Mouse (Mus musculus) cerebral cortex, adult 2 months (tissue): ENCODE measurements around the gene Adh5.

ENCODE experiments used
- WGBS: fragments of 180-500 bp; shearing (Covaris S2); methylation state at CpG from one replicate; pipeline ENCODE4 v1.1.7; 2018; 5-methylcytosine and 5-hydroxymethylcytosine counted together

Adh5 gene

GRCm38 (mm10) chr3:138460260-138460659 is 17.4 kb downstream of the Adh5 start:
- 56% methylated on average over 13 of the region's 13 CpGs for WGBS

- WGBS, result 78% methylated on average over 3 of the region's 3 CpGs
Observed at GRCm38 (mm10) chr3:138461832-138462231, 18.9 kb downstream of the Adh5 start.

- WGBS, result 87% methylated on average over 2 of the region's 2 CpGs
Observed at GRCm38 (mm10) chr3:138463137-138463536, 20.2 kb downstream of the Adh5 start.

GRCm38 (mm10) chr3:138463807-138464206 is 20.9 kb downstream of the Adh5 start:
- 93% methylated on average over 6 of the region's 6 CpGs for WGBS

DNA sequence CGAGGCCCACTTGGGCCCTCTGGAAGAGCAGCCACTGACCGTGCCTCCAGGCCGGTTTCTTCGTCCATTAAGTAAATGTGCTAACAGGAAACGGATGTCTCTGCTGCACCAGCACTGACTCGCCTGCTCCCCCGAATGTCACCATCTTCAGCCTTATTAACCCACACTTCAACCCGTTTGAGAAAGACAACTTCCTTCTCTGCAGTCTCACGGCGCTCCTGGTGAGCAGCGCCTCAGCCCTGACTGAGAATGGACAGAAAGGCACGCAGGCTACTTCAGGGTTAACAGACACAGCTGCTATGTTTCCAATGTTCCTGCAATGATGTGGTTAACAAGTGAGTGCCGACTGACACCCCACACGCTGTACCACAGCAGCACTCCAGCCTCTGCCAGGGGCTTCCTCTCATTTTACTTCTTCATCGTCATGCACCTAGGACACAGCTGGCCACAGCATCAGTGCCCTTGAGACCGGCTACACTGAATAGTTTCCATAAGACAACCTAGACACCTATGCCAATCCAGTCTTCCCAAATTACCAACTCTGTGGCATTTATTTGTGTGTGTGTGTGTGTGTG is 21.8 kb downstream of the Adh5 start:
- WGBS, result 83% methylated on average over 16 of the region's 16 CpGs

- 89% methylated on average over 1 of the region's 1 CpGs for WGBS
Observed at GRCm38 (mm10) chr3:138466656-138467055, 23.8 kb downstream of the Adh5 start.

GRCm38 (mm10) chr3:138471066-138471465 is 28.2 kb downstream of the Adh5 start:
- 94% methylated on average over 3 of the region's 3 CpGs for WGBS

- WGBS, result 98% methylated on average over 8 of the region's 8 CpGs
Observed at GRCm38 (mm10) chr3:138479489-138479888, 36.6 kb downstream of the Adh5 start.

DNA sequence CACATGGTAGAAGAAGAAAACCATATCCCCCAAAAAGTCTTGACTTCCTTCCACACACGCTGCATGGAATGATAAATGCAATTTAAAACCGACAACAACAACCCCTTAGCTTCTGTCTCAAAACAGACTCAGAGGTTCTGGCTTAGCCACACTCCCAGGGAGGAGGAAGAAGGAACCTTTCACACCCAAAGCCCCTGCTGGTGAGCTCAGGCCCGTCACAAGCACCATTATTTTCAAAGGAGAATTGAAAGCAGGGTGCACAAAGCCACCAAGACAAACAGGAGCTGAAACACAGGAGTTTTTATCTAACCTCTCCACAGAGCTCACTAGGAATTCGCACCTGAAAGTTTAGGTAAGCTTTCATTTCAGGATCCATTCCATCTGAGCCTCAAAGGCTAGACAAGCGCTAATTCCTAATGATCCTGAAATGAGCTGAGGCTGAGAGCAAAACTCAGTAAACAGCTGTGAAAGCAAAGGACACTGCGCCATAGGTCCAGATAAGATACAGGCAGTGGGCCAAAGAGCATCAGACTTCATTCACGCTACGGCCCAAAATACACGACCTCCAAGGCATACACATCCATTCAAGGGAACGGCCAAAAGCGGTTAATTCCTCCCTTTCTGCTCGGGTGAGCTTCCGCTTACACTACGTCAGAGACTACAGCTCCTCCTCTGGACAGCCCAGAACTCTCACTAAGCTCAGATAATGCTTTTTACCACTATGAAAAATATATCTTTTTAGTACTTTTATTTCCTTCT is 38.8 kb downstream of the Adh5 start:
- 52% methylated on average over 14 of the region's 14 CpGs for WGBS

- WGBS, result 87% methylated on average over 2 of the region's 2 CpGs
Observed at GRCm38 (mm10) chr3:138483240-138483639, 40.3 kb downstream of the Adh5 start.

DNA sequence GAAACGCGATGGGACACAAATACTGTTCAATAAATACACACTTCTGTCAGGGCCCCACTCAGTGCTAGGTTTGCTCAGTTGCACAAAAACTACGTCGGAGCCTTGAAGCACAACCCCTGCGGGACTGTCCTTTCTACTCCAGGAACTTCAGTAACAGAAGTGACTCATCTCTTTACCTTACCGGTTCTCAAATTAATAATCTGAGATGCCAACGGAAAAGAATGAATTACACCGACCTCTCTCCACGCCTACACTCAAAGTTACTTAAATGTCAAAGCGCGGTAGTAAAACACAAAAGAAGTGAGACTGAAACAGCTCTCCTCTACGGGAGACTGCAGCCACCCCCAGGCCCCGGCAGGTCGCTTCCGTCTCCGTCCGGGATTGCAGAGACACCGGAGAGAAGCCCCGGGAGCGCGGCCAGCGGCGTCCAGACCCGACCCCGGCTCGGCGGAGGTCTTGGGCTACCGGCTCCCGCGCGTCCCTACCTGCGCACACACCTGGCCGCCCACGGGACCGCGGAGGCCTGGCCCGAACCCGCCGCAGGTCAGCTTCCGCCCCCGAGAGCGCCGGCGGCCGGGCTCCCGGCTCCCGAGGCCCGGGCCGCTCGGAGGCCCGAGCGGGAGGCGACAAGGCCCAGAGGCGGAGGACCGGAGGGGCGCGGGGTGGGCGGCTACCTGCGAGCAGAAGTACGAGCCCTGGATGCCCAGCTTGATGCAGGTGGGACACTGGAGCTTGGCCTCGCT is 45.9 kb downstream of the Adh5 start:
- under 1% methylated on average over 61 of the region's 61 CpGs for WGBS

DNA sequence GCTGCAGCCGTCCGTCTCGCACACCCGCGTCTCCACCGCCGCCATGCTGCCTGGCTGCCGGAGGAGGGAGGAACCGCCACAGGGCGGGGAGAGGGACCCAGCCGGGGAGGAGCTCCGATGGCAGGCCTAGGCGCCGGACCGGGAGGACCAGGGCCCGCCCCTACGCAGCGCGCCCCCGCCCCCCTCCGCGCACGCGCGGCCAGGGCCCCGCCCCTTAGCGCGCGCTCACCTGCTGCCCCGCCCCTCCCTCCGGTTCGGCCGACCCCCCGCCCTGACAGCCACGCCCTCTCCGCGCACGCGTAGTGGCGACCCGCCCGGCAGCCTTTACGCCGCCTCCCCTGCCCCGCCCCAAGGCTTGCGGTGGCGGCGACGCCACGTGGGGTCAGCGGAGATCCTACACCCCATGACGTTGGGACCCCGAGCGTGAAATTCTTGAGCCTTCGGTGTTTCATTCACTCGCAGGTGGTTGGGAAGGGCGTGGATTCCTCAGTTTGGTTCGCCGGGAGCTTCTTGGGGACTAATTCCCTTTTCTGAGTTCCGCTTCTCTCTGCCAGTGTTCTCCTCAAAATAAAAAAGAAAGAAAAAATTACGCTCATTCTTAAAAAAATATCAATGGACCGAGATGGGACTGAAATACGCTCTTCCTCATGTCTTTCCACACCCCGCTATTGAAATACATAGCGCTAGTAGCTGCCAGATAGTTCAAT is 46.6 kb downstream of the Adh5 start, which contains the start of gene Metap1:
TSS of gene Metap1 (minus strand) at position 189 of the 707 bp plus-strand sequence.
- WGBS, result under 1% methylated on average over 54 of the region's 65 CpGs

DNA sequence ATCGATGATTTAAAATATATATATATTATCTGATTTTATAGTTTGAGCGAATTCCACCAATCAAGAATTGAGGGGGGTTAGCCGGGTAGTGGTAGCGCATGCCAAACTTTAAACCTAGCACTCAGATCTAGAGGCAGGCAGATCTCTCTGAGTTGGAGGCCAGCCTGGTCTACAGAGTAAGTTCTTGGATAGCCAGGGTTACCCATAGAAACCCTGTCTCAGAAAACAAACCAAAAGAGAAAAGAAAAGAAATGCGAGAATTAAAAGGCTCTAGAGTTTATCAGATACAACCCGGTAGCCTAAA is 47.1 kb downstream of the Adh5 start:
- 15% methylated on average over 6 of the region's 6 CpGs for WGBS

GRCm38 (mm10) chr3:138493668-138494067 is 50.8 kb downstream of the Adh5 start:
- WGBS, result 51% methylated on average over 3 of the region's 3 CpGs

- 44% methylated on average over 1 of the region's 1 CpGs for WGBS
Observed at GRCm38 (mm10) chr3:138494565-138494964, 51.7 kb downstream of the Adh5 start.

DNA sequence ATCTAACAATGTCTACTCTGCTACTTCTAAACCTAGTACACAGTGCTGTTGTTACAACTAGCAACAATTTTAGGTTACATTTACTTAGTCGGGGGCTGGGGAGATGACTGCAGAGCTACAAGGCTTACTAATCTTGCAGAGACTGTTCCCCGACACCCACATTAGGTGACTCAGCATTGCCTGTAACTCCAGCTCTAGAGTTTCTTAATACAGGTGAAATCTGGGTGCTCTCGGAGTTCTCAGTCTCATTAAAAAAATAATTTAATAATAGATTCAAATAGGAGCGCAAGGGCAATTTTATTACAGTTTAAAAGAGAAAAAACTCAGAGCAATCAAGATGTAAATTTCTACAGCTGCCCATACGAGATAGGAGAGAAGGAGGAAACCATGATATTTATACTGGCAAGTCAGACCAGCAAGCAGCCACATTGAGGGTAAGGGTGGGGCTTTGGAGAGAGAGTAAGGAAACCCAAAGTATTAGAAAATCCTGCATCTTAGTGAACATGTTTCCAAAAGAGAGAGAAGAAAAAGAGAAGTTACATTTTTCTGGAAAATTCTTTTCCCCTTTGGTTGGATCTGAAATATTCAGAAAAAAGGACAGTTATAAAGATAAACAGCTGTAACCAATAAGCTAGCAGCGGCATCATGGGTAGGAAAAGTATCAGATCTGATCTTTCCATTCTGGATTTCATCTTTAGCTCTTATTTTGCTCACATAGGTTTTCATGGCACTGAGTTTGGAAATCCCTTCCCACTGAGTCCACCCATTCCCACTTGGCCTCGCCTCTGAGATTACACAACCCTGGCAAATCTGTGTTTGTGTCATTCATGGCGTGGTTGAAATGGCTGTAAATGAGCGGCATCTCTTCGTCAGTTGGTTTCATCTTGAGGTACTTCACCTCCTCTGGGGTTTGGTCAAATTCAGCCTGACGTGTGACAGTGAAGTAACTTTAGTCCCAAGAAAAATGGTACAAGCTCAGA is 52.6 kb downstream of the Adh5 start:
- 73% methylated on average over 11 of the region's 11 CpGs for WGBS

DNA sequence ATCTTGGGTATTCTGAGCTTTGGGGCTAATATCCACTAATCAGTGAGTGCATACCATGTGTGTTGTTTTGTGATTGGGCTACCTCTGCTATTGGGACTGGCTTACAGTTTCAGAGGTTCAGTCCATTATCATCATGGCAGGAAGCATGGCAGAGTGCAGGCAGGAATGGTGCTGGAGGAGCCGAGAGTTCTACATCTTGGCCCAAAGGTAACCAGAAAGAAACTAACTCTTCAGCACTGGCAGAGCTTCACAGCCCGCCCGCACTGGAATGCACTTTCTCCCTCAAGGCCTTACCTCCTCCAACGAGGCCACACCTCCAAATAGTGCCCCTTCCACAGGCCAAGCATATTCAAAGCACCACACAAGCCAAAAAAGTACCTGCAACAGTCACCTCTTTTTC is 55.8 kb downstream of the Adh5 start:
- 92% methylated on average over 4 of the region's 4 CpGs for WGBS

DNA sequence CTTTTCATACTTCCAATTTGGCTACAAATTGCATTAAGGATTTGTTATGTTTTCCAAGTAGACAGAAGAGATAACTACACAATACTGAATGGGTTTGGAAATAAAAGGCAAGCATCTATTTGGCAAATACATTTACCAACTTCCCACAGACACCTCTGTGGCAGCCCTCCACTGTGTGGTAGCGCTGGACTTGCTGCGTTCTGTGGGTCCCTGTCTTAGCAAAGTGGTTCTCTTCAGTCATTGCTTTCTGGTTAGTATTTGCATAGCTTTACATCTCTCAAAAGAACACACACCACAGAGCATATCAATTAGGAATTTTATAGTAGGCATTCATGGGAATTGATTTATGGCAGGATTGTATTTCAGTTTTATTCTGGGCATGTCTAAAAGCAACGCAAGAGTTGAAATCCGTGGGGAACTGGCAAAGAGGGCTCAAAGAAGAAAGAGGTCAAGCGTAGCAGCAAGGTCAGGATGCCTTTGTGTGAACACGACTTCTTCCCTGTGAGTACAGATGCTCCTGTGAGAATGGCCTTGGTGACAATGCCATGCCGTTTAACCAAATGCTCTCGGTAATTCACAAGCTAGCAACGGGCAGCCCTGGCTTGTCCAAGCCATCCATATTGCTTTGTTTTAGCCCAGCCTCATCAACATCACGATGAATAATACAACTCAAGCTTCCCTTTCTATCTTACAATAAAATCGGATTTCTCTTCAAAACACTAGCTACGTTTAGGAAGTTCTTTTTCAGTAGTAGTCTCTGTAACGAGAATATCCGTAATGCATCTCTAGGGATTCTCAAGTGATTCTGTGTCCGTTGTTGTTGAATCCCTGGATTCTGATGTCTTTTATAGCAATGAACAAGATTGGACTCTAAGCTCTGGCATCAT is 57.2 kb downstream of the Adh5 start:
- WGBS, result 68% methylated on average over 15 of the region's 15 CpGs

DNA sequence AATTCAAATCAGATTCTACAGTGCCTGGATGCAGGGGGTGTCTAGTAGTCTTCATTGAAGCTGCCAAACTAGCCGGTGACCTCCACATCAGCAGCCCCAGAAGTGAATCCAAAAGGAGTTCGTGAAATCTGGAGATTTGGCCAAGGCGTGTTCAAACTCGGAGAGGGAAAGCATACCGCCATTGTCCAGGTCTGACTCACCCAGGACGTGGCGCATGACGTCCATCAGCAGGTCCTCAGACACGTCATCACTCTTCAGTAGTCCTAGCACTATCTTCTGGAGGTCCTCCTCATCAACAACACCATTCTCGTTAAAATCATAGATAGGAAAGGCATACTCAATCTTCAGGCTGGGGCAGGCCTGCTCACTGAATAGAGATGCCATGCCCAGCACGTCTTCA is 60.9 kb downstream of the Adh5 start:
- WGBS, result 88% methylated on average over 11 of the region's 11 CpGs
